Mouse (Mus musculus) kidney, adult 9 months (tissue): Measurements from ENCODE around the gene Drc3.

Experiments used
- DNase-seq: peaks from one replicate; pipeline ENCODE4 v3.0.0; 2022

Drc3 gene

GRCm38 (mm10) chr11:60338291-60338690, 14.8 kb upstream of the Drc3 start:
- DNase-seq = peak; percentile 59

GRCm38 (mm10) chr11:60339361-60339760, 13.8 kb upstream of the Drc3 start:
- DNase-seq = peak; percentile 43

- DNase-seq = no peak
Observed at GRCm38 (mm10) chr11:60345868-60346267, 7.3 kb upstream of the Drc3 start.

GRCm38 (mm10) chr11:60346537-60346936, 6.6 kb upstream of the Drc3 start:
- peak; percentile 81 for DNase-seq

GRCm38 (mm10) chr11:60351388-60351787, 1.7 kb upstream of the Drc3 start:
- peak; percentile 88 for DNase-seq

- DNase-seq = peak; percentile 51
Observed at GRCm38 (mm10) chr11:60351925-60352371, 1.2 kb upstream of the Drc3 start.

- DNase-seq = no peak
Observed at GRCm38 (mm10) chr11:60355952-60356351, 2.8 kb downstream of the Drc3 start.

- no peak for DNase-seq
Observed at GRCm38 (mm10) chr11:60357116-60357515, 4.0 kb downstream of the Drc3 start.

- no peak for DNase-seq
Observed at GRCm38 (mm10) chr11:60358548-60358947, 5.4 kb downstream of the Drc3 start.

- no peak for DNase-seq
Observed at GRCm38 (mm10) chr11:60359138-60359537, 6.0 kb downstream of the Drc3 start.

GRCm38 (mm10) chr11:60359936-60360335, 6.8 kb downstream of the Drc3 start:
- DNase-seq = no peak

GRCm38 (mm10) chr11:60360631-60361201, 7.6 kb downstream of the Drc3 start:
- DNase-seq = no peak

GRCm38 (mm10) chr11:60366239-60367019, 13.3 kb downstream of the Drc3 start:
- no peak for DNase-seq

GRCm38 (mm10) chr11:60367256-60367655, 14.1 kb downstream of the Drc3 start:
- no peak for DNase-seq

- no peak for DNase-seq
Observed at GRCm38 (mm10) chr11:60368909-60369308, 15.8 kb downstream of the Drc3 start.

GRCm38 (mm10) chr11:60369448-60369847, 16.3 kb downstream of the Drc3 start:
- no peak for DNase-seq

- no peak for DNase-seq
Observed at GRCm38 (mm10) chr11:60370431-60370830, 17.3 kb downstream of the Drc3 start.

- DNase-seq = no peak
Observed at GRCm38 (mm10) chr11:60374481-60374880, 21.4 kb downstream of the Drc3 start.

GRCm38 (mm10) chr11:60383518-60383917, 30.4 kb downstream of the Drc3 start:
- DNase-seq = no peak

- DNase-seq = no peak
Observed at GRCm38 (mm10) chr11:60384762-60385421, 31.8 kb downstream of the Drc3 start.

GRCm38 (mm10) chr11:60385946-60386345, 32.8 kb downstream of the Drc3 start:
- DNase-seq = no peak

- peak; percentile 17 for DNase-seq
Observed at GRCm38 (mm10) chr11:60387944-60388343, 34.8 kb downstream of the Drc3 start.

GRCm38 (mm10) chr11:60391346-60391745, 38.2 kb downstream of the Drc3 start:
- DNase-seq = no peak

GRCm38 (mm10) chr11:60396546-60396945, 43.4 kb downstream of the Drc3 start:
- no peak for DNase-seq
